Mouse (Mus musculus) embryonic facial prominence, embryonic 11.5 days (tissue): ENCODE measurements around the gene Cfap157. TPM values are rescaled to one million over a fixed set of nuclear protein-coding genes. Genes with fewer than 3 reads are reported as not detected.

ENCODE experiments used
- ATAC-seq: fragments of 200-750 bp; cut with Nextera tagmentation; replicated peaks from 2 replicates; pipeline ENCODE4 v1.8.0; 2017; ENCODE audit warnings: low read depth; ENCODE audit not compliant: insufficient number of reproducible peaks, low FRiP score, low TSS enrichment
- DNase-seq: peaks from one replicate; pipeline ENCODE4 v3.0.0-alpha.2; 2015; ENCODE audit warnings: low spot score
- H3K27ac ChIP-seq: fragments of 300-500 bp; sonication (generic); replicated peaks from 2 replicates; pipeline ENCODE4 v1.5.1; 2014; ENCODE audit warnings: mild to moderate bottlenecking, low read depth, low read length, control low read depth
- H3K27me3 ChIP-seq: fragments of 300-500 bp; sonication (generic); 2 replicates; pipeline ENCODE4 v1.6.1; 2014; ENCODE audit warnings: mild to moderate bottlenecking, low read length, moderate library complexity, mixed read lengths; ENCODE audit not compliant: control insufficient read depth, insufficient read depth
- H3K36me3 ChIP-seq: fragments of 300-500 bp; sonication (generic); replicated peaks from 2 replicates; pipeline ENCODE4 v1.6.1; 2014; ENCODE audit warnings: low read depth, mild to moderate bottlenecking, low read length, moderate library complexity, mixed read lengths; ENCODE audit not compliant: control insufficient read depth, insufficient read depth
- H3K4me1 ChIP-seq: fragments of 300-500 bp; sonication (generic); 2 replicates; pipeline ENCODE4 v1.6.1; 2014; ENCODE audit warnings: low read length, mixed read lengths; ENCODE audit not compliant: control insufficient read depth, insufficient read depth
- H3K4me2 ChIP-seq: fragments of 300-500 bp; sonication (generic); 2 replicates; pipeline ENCODE4 v1.6.1; 2014; ENCODE audit warnings: low read depth, mild to moderate bottlenecking, control low read depth, low read length, moderate library complexity
- H3K4me3 ChIP-seq: fragments of 300-500 bp; sonication (generic); 2 replicates; pipeline ENCODE4 v1.5.1; 2014; ENCODE audit warnings: low read depth, low read length, control low read depth
- H3K9ac ChIP-seq: fragments of 300-500 bp; sonication (generic); replicated peaks from 2 replicates; pipeline ENCODE4 v1.6.1; 2014; ENCODE audit warnings: mild to moderate bottlenecking, control low read depth, low read length
- H3K9me3 ChIP-seq: fragments of 300-500 bp; sonication (generic); replicated peaks from 2 replicates; pipeline ENCODE4 v1.6.1; 2016; ENCODE audit warnings: mild to moderate bottlenecking, low read length, inconsistent platforms, mixed read lengths; ENCODE audit not compliant: control insufficient read depth
- WGBS: fragments of 180-500 bp; shearing (Covaris S2); extraction: QIAGEN DNeasy Blood & Tissue Kit; methylation state at CpG from one replicate; pipeline ENCODE4 v1.1.7; 2014; 5-methylcytosine and 5-hydroxymethylcytosine counted together
- polyA plus RNA-seq: library from polyadenylated mRNA; unstranded; fragments of >200 nt; fragmentation: Nextera tagmentation; extraction: Ambion mirVana; gene quantifications from 2 replicates; pipeline ENCODE4 v1.2.1, GENCODE M21; 2014

The Cfap157 gene
- polyA plus RNA-seq, 1 experiment from 2014 or later, result not detected

DNA sequence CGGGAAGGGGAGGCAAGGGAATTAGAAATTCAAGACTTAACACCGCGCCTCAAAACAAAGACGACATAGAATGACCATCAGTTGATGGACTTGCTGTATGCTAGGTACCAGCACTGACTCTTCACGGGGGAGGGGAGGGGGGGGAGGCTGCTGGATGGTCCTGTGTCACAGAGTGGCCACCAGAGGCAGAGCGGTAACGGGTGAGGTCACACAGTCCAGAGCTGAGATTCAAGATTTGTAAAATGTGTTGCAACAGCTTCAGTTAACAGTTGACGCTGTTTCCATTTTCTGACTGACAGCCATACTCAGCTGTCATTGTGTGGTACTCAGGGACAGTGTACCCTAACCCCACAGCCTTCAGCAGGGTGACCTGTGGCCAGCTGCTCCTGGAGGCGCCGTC, 32.0 kb downstream of the Cfap157 start:
- H3K9ac ChIP-seq, result no peak overlapping the region
- no peaks in the 10 kb centered on the region for H3K27me3 ChIP-seq
- no peak for ATAC-seq
- DNase-seq, result no peak
- no peak overlapping the region for H3K4me3 ChIP-seq
- H3K4me1 ChIP-seq, result peaks cover 4% of the 10 kb centered on the region; the same call in 1 of the 2 replicates
- H3K27ac ChIP-seq, result no peak overlapping the region
- 69% methylated on average over 10 of the region's 10 CpGs for WGBS
- H3K4me2 ChIP-seq, result no peak overlapping the region
- peaks cover 4% of the 10 kb centered on the region; the same call in 1 of the 2 replicates for H3K36me3 ChIP-seq
- no peaks in the 10 kb centered on the region for H3K9me3 ChIP-seq

DNA sequence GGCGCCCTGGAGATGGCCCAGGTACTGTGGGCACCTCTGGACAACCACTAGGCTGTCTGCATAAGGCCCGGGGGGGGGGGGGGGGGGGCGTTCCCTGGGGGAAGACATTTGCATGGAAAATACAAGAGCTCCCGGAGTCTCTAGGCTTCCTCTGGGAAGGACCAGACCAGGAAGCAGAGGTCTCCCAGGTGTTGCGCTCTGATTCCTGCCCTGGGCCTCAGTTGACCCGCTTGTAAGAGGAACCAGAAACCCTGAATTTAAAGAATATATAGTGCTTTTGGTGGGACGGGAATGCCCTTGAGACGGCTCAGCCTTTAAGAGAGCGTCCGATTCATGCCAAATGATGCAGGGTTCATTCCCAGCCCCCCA, 32.6 kb downstream of the Cfap157 start:
- Histone ChIP-seq H3K27ac (peak overlapping the region; percentile 35; the same call in 1 of the 2 replicates), H3K4me1 (peaks cover 4% of the 10 kb centered on the region; the same call in 1 of the 2 replicates), H3K4me3 (peak overlapping the region; percentile 34), H3K27me3 (no peaks in the 10 kb centered on the region), H3K9ac (peak overlapping the region; percentile 26), H3K36me3 (peaks cover 4% of the 10 kb centered on the region; the same call in 1 of the 2 replicates), H3K4me2 (peak overlapping the region; percentile 64), H3K9me3 (no peaks in the 10 kb centered on the region)
- ATAC-seq (no peak), DNase-seq (no peak)
- 18% methylated on average over 9 of the region's 10 CpGs for WGBS

DNA sequence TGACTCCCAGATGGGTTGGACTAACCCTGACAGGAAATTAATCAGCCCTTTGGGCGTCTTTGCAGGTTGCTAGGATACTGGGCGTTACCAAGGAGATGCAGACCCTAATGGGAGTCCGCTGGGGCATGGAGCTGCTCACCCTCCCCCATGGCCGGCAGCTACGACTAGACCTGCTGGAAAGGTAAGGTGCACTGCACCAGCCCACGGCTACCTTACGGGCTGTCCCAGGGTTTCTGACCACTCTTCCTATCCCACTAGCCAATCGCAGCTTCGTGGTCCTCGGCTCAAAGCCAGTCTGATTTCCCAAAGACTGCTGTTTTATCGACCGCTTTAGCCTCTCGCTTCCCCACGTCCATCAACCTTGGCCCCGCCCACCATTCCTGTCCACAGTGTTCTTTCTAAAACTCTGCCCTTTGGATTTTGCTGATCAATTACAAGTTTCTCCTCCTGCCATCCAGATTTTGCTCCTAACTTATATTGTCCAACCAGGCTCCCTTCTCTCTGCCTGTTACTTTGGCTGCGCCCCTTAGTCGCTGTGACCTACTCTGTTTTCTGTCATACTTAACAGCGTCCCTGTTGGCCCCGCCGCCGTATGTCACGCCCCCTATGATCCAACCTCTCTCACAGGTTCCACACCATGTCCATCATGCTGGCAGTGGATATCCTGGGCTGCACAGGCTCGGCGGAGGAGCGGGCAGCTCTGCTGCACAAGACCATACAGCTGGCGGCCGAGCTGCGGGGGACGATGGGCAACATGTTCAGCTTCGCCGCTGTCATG, 33.2 kb downstream of the Cfap157 start:
- Histone ChIP-seq H3K9ac (peak overlapping the region; percentile 26), H3K36me3 (peaks cover 4% of the 10 kb centered on the region; the same call in 1 of the 2 replicates), H3K4me2 (peak overlapping the region; percentile 64), H3K4me3 (peak overlapping the region; percentile 34), H3K4me1 (peaks cover 4% of the 10 kb centered on the region; the same call in 1 of the 2 replicates), H3K27me3 (no peaks in the 10 kb centered on the region), H3K9me3 (no peaks in the 10 kb centered on the region), H3K27ac (peak overlapping the region; percentile 35; the same call in 1 of the 2 replicates)
- ATAC-seq, result peak; percentile 85
- DNase-seq, result peak; percentile 80
- 3% methylated on average over 31 of the region's 31 CpGs for WGBS

DNA sequence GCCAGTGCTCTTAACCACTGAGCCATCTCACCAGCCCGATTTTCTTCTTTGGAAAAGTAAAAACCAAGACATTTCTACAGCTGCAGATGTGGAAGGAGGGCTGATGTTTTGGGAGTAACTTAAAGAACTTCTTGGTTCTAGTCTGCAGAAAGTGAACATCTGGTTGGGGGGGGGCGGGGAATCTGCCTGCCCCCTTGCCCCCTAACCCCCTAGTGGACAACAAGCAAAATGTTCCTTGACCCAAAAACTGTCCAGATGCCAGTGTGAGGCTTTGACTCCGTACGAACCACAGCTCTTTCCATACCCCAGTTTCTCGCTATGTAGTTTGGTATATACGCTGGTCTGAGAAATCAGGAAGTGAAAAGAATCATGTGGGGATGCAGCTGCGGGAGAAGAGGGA, 34.0 kb downstream of the Cfap157 start:
- 64% methylated on average over 7 of the region's 7 CpGs for WGBS
- no peaks in the 10 kb centered on the region for H3K9me3 ChIP-seq
- DNase-seq (no peak), ATAC-seq (no peak)
- H3K4me3 ChIP-seq, result no peak overlapping the region
- H3K27ac ChIP-seq, result no peak overlapping the region
- H3K4me2 ChIP-seq, result no peak overlapping the region
- no peak overlapping the region for H3K9ac ChIP-seq
- H3K27me3 ChIP-seq, result no peaks in the 10 kb centered on the region
- peaks cover 4% of the 10 kb centered on the region; the same call in 1 of the 2 replicates for H3K36me3 ChIP-seq
- H3K4me1 ChIP-seq, result peaks cover 4% of the 10 kb centered on the region; the same call in 1 of the 2 replicates

DNA sequence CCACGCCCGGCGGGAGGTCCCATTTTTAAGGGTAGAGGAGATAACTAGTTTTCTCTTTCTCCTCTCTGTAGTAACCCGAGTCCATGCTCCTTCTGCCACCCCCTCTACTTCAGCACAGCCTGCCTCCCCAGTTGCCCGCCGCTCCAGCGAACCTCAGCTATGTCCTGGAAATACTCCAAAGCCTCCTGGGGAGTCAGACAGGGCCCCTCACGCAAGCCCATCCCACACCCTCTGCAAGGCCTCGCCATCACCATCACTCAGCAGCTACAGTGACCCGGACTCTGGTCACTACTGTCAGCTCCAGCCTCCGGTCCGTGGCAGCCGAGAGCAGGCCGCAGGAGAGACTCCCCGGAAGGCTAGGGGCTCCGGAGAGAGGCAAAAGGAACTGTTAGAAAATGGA, 35.1 kb downstream of the Cfap157 start:
- Histone ChIP-seq H3K4me3 (no peak overlapping the region), H3K36me3 (peaks cover 4% of the 10 kb centered on the region; the same call in 1 of the 2 replicates), H3K9me3 (no peaks in the 10 kb centered on the region), H3K27ac (no peak overlapping the region), H3K9ac (no peak overlapping the region), H3K4me2 (no peak overlapping the region), H3K4me1 (peaks cover 4% of the 10 kb centered on the region; the same call in 1 of the 2 replicates), H3K27me3 (no peaks in the 10 kb centered on the region)
- no peak for DNase-seq
- ATAC-seq, result no peak
- 91% methylated on average over 16 of the region's 16 CpGs for WGBS

DNA sequence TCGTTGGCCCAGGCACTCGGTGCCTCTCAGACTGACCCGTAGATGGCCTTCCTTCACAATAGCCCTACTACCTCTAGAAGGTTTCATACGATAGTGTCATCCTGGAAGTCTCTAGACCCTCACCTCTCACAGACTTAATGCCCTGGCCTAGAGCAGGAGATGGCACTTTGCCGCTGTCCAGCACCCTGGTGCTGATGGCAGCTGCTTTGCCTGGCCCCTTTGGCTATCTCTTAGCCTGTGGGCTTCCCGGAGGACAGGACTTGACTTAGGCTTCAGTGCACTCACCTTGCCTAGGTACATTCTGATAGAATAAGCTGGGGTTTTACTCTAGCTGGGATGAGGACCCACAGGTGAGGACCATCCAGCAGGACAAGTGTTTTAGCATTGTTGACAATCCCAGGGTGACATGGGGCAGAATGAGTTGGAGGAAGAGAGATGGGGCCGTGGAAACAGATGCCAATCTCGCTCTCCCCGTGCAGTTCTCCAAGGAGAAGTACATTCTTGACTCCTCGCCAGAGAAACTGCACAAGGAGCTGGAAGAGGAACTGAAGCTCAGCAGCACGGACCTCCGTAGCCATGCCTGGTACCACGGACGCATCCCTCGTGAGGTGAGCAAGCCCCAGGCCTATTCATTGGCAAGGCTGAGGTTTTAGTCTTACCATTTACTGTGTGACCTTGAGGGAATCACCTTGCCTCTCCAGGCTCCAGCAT, 39.8 kb downstream of the Cfap157 start:
- no peak overlapping the region for H3K4me3 ChIP-seq
- DNase-seq (no peak), ATAC-seq (no peak)
- H3K36me3 ChIP-seq, result no peaks in the 10 kb centered on the region
- no peak overlapping the region for H3K4me2 ChIP-seq
- H3K9me3 ChIP-seq, result no peaks in the 10 kb centered on the region
- H3K27ac ChIP-seq, result no peak overlapping the region
- H3K27me3 ChIP-seq, result peaks cover 10% of the 10 kb centered on the region
- no peak overlapping the region for H3K9ac ChIP-seq
- H3K4me1 ChIP-seq, result peaks cover 9% of the 10 kb centered on the region
- WGBS, result 77% methylated on average over 15 of the region's 15 CpGs

DNA sequence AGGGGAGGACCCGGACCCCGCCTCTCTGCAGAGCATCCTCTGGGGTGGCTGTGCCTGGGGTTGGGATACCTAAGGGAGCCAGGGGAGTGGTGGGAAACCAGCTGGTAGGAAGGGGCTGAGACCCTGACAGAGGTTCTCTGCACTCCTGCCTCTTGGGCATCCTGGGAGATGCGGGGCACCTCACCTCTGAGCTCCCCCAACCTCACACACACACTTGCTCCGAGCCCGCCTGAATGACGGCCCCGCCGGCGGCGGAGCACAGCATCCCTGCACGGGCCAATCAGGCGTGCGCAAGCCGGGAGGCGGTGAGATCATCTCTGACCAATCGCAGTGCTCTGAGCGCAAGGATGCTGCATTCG, 42.1 kb downstream of the Cfap157 start:
- Histone ChIP-seq H3K9me3 (no peaks in the 10 kb centered on the region), H3K4me2 (peak overlapping the region; percentile 97), H3K36me3 (no peaks in the 10 kb centered on the region), H3K4me1 (peaks cover 9% of the 10 kb centered on the region), H3K4me3 (peak overlapping the region; percentile 53), H3K27ac (no peak overlapping the region), H3K27me3 (peaks cover 10% of the 10 kb centered on the region), H3K9ac (no peak overlapping the region; the same call in none of the 2 replicates)
- peak; percentile 75 for ATAC-seq
- WGBS, result 6% methylated on average over 18 of the region's 18 CpGs
- peak; percentile 76 for DNase-seq
